Mouse (Mus musculus) gastrocnemius, adult 8-10 months (tissue): ENCODE data around the gene Speer4b. TPM values are rescaled to one million over a fixed set of nuclear protein-coding genes. Genes with fewer than 3 reads are reported as not detected.
"Not testable (repeated sequence)": the region's sequence is repeated elsewhere in the genome, so short reads cannot be mapped to it uniquely, and the experiment has no call there.

Source experiments
- DNase-seq, 2 experiments: peaks; one replicate each; pipeline ENCODE4 v3.0.0; 2022; ENCODE audit warnings: low spot score in 2 of 2
- total RNA-seq, 4 experiments: library from RNA; stranded (reverse); gene quantifications; 2 replicates each; pipeline ENCODE4 v1.2.4; 2022

Speer4b gene
- total RNA-seq, result not detected

GRCm38 (mm10) chr5:27501338-27501737 lies at the start of gene Speer4b:
Gene Speer4b, minus strand, starts transcription at chr5:27501438.
- DNase-seq, result not testable (repeated sequence)

- no peak for DNase-seq
Measured at GRCm38 (mm10) chr5:27549291-27549690, 48.1 kb upstream of the Speer4b start.

- DNase-seq, result no peak
Measured at GRCm38 (mm10) chr5:27544816-27545270, 43.6 kb upstream of the Speer4b start.

GRCm38 (mm10) chr5:27526906-27527305 lies 25.7 kb upstream of the Speer4b start:
- no peak for DNase-seq

- DNase-seq, result no peak
Measured at GRCm38 (mm10) chr5:27518716-27519115, 17.5 kb upstream of the Speer4b start.

GRCm38 (mm10) chr5:27490942-27491341 lies 10.3 kb downstream of the Speer4b start:
- DNase-seq, result no peak

GRCm38 (mm10) chr5:27486138-27486537 lies 15.1 kb downstream of the Speer4b start:
- no peak for DNase-seq

- DNase-seq, result no peak
Measured at GRCm38 (mm10) chr5:27481706-27482105, 19.5 kb downstream of the Speer4b start.

- no peak for DNase-seq
Measured at GRCm38 (mm10) chr5:27474964-27475465, 26.2 kb downstream of the Speer4b start.

GRCm38 (mm10) chr5:27457686-27458085 lies 43.6 kb downstream of the Speer4b start:
- no peak for DNase-seq

GRCm38 (mm10) chr5:27456981-27457380 lies 44.3 kb downstream of the Speer4b start:
- DNase-seq, result no peak

GRCm38 (mm10) chr5:27454386-27454785 lies 46.9 kb downstream of the Speer4b start:
- no peak for DNase-seq

- no peak for DNase-seq
Measured at GRCm38 (mm10) chr5:27453201-27453845, 47.9 kb downstream of the Speer4b start.
